Mouse (Mus musculus) forelimb bud, embryonic 11.5 days (tissue): ENCODE data around the gene Thnsl2.

Source experiments
- DNase-seq: peaks from one replicate; pipeline ENCODE4 v3.0.0-alpha.2; 2012; ENCODE audit warnings: low read depth, low spot score

The Thnsl2 gene

DNA sequence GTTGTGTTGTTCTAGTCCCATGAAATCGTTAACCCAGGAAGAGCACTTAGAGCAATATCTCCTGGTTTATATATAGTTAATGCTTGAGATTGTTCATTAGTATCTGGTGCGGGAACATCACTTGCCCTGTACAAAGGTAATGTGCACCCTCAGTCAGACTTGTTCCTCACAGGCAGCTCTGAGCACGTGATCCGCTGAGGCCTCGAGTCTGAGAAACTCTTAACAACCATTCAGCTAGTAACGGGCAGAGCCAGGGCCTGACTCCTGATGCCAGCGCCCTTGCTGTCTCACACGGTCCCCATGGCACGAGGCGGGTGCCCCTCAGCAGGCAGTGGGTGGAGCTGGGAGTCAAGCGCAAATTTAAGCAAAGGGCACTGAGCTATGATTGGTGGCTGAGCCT, 10.7 kb downstream of the Thnsl2 start:
- no peak for DNase-seq

DNA sequence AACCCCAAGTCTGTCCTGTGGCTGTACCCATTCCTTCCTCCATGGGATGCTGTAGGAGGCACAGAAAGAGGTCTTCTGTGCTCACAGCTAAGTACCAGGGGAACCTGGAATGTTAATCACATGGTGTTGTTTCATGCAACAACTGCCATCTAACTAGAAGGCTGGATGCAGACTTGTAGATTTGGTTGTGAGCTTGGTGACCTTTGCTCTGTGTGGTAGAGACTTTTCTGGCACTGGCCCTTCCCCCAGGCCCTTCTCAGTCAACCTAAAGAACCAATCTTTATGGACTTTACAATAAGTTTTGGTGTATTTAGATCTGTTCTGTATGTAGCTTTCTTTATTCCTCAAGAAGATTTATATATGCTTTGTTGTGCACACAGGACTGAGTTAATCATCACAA, 13.2 kb downstream of the Thnsl2 start:
- DNase-seq = no peak

DNA sequence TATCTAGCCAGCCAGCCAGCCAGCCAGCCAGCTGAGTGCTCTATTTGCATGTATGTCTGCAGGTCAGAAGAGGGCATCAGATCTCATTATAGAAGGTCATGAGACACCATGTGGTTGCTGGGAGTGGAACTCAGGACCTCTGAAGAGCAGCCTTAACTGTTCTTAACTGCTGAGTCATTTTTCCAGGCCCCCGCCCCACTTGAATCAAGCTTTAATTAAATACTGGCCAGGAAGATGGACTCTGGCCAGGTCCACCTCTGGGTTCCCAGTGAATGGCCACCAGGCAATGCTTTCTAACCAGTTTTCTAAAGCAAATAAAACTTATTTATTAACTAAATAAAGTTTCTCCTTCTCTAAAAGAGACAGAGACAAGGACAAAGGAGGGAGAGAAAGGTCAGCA, 14.0 kb downstream of the Thnsl2 start:
- no peak for DNase-seq

DNA sequence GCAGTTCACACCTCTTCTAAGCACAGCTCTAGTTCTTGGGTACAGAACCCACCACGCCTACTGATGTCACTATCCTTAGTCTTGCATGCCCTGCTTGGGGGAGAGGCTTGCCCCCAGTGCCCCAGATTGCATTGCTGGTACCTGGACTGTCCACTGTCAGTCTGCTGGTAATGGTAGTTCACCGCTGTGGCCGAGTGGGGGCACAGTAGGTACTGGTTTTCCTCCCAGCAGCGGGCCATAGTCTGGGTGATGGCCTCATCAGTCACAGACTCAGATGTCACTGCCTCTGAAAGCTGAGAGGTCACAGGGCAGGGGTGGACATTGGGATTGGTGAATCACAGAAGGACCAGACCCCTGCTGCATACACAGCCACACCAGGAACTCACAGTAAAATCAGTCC, 15.2 kb downstream of the Thnsl2 start:
- DNase-seq = no peak

DNA sequence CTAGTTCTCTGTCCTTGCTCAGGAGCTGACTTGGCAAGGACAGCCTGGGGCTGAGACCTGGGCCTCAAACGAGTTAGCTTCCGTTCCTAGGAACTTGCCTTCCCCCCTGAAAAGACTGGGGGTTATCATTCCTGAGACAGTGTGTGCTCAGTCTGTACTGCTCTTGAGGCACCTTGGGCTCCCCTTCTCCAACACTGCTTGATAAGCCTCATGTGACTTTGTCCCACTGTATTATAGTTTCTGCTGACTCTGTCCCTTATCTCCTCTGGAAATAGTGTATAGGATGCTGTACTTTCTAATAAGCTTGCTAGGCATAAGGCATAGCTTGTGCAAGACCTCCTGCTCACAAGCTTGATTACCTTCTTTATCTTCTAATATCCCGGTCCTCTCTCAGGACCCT, 17.9 kb downstream of the Thnsl2 start:
- no peak for DNase-seq

DNA sequence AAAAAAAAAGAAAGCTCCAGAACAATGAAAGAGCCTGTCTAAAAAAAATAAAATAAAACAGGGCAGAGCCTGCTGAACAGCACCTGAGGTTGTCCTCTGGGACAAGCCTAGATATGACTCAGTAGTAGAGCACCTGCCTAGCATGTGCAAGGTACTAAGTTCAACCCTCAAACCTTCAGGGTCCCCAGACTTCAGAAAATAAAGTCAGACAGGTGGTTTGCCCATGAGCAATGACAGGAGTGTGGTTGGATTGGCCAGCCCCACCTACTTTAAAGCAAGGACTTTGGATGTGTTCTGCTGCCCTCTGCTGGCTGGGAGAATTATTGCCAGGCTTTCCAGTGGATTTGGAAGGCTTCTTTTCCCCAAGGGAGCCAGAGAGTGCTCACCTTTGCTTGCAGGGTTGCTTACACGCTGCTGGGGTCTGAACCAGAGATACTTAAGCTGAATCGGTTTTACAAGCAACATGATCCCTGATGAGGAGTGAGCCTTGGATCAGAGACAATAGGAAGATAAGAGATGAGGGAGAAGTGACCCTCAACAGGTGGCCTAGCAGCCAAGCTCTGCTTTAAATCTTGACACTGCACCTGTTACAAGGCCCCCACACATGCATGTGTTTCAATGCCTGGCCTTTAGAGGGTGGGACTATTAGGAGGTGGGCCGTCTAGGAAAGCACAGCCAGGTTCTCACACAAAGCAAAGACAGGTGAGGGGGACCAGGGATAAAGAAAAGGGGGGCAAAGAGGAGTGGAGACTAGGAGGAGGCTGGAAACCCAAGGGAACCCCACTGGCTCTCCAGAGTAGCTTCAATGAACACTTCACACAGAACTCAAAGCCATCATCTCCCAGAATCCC, 19.0 kb downstream of the Thnsl2 start:
- DNase-seq = peak; percentile 85

DNA sequence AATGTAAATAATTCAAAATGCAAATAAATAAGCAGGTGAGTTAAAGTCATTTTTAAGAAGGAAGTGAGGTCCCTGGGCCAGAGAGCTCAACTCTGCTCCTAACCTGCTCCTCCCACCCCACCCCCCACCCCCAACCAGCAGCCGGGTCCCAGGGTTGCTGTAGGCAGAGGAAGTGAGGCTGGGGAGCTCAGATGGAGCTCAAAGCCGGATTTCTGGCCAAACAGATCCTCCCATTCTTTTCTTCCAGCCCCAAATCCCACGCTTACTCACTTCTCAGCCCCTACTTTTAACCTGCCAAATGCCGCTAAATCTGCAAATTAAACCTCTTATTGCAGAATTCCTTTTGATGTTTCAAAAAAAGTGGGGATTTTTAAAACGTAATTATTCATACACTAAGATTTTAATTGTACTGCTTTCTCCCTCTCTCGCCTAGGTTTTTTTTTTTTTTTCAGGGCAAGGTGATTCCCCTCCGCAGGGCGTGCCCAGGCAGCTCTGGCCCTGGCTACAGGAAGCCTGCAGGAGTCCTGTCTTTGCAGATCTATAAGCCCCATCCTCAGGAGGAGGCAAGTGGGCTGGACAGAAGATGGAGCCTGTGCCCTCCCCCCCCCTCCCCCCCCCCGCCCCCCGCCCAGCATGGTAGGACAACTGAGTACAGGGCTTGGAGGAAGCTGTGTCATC, 24.5 kb downstream of the Thnsl2 start:
- no peak for DNase-seq

DNA sequence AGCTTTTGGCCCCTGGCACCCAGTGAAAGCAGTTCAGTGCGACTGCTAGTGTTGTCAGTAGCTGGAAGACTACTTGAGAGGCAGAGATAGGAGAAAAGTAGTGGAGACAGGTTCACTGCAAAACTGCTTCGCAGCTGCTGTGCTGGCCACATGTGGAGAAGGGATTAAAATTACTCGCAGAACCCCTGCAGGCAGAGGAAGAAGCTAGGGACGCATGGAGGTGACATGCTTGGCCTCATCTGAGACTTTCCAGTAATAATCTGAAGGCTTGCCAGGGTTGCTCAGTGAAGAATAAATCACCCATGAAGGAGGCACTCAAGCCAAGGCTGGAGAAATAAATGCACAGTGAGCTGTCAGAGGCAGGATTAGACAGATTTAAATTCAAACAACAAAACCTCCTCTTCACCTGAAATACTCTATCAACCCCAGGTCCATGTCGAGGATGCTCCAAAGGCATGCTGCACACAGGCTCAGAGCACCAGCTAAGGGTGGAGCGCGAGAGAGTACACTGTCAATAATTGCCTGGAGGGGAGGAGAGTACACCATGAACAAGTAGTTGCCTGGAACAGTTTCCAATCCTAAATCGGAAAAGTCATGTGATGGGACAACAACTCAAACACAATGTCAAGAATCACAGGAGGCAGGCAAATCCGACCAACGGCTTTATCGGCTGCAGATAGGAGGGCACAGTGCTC, 32.7 kb downstream of the Thnsl2 start:
- no peak for DNase-seq

DNA sequence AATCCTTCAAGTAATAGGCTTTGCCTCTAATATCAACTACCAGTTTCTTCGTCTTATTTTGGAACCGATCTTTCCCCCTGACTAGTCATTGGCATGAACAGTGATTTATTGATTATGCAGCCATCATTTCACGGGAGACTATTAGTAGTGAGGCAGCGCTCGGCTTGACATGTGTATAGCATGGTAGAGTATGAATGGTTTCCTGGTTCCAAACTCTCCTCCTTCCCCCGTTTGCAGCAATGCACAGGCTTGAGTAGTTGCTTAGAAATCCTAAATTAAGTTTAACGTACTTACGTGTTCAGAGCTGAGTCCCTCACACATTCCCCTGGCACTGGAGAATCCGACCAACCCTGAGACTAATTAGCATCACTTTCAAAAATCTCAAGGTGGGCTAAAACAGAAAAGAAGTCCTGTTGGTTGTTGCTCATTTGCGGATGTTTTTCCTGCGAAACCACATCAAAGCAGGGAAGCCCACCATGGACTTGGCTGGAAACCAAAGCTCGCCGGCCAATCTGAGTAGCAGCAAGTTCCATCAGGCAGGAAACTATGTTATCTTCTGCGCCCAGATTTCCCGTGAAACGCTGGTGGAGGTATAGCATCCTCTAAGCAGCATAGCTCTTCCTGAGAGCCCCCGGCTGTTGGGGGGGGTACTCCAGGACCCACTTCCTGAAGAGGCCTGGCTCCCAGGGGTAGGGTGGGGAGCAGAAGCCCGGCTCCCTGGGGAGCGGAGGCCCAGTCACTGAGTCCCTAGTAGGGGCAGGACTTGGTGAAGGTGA, 37.9 kb downstream of the Thnsl2 start:
- no peak for DNase-seq

DNA sequence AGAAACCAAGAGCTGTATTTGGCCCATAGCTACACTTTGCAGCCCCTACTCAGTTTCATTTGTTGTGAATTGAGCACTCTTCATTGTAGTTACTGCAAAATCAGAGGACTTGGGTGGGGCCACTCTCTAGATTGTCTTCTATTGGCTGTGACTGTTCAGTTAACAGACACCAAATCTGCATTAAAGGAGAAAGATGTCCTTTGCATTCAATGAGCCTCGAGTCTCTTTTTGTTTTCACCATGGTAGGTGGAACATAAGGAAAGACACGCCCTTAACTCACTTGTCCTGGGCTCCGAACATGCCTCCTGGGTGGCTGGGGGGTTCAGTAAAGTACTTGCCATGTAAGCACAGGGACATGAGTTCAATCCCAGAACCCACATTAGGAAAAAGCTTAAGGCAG, 48.1 kb downstream of the Thnsl2 start:
- DNase-seq = no peak

DNA sequence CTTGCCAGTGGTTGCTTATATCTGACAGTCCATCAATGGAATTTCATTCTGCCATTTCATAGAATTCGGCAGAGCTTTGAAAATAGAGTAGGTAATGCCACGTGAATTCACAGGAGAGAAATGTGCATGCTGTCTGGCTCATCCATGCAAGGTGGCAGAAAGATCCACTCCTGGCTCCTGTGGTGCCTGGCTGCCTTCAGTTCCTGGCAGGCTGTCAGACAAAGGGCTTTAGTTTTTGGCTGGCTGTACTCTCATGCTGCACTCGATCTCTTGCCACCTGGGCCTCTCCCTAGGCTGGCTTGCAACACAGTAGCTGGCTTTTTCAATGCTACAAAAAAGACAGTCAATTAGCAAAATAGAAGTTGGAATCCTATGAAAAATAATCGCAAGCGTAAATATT, 49.5 kb downstream of the Thnsl2 start:
- no peak for DNase-seq

DNA sequence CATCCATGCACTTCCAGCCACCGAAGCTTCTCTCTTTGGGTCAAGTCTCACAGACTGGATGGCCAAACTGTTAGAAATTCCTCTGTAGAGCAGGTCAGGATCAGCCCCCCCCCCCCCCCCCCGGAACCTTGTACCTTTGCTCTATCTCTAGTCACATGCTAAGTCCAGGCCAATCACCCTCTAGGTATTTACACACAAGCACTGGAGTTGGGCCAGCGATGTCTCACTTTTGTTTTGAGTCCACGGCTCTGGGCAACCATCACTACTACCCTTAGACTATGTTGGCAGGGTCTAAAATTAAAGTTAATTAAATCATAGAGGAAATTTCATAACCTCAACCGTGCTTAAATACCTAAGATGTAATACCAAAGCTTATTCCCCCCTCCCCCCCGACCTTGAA, 50.6 kb downstream of the Thnsl2 start:
- no peak for DNase-seq

DNA sequence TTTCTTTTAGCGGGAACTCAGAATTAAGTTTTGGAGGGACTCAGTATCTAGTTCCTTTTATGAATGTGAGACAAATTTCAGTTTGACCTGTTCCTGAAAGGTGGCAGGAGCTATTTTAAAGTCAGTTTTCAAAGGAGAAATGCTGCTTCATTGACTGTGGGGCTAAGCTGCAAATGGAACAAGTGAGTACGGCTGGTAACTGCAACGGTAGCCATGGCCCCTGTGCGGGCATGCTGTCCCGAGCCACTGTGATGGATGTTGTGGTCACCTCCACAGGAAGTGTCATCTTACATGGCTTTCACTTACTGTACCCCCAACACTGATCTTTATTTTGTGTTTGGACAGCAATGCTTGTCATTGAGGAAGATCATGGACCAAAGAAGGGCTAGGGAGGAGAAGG, 53.8 kb downstream of the Thnsl2 start:
- no peak for DNase-seq

DNA sequence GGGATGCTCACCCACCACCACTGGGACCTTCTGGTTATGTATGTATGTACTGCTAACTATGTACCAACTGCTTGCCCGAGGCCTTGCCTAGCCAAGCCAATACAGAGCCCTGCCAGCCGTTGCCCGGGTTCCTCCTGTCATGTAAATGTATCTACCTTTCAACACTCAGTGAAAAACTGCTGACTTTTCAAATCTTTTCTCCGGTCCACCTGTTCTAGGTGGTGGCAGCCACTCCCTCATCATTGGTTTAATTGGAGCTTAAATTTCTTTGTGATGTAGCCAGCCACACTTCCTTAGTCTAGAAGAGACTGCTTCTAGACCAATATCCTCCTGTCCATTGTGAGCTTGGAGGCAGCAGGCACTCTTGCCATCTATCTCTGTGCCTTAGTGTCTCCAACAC, 54.5 kb downstream of the Thnsl2 start:
- no peak for DNase-seq

DNA sequence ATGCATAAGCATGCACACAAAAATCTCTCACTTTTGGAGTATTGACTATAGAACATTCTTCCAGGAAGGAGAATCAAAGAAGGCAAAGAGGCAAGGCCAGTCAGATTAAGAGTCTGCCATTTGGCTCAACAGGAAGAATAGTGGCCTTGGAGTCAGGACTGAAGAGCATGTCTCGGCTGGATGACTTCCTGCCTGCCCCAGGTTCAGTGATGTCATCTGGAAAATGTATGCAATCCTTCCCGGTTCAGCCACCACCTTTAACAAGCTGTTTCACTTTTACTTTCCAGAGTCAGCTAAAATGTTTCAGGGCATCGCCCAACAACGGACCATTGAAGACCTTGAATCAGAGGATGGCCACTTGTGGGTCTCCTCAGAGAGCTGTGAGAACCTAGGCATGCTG, 55.2 kb downstream of the Thnsl2 start:
- DNase-seq = no peak

DNA sequence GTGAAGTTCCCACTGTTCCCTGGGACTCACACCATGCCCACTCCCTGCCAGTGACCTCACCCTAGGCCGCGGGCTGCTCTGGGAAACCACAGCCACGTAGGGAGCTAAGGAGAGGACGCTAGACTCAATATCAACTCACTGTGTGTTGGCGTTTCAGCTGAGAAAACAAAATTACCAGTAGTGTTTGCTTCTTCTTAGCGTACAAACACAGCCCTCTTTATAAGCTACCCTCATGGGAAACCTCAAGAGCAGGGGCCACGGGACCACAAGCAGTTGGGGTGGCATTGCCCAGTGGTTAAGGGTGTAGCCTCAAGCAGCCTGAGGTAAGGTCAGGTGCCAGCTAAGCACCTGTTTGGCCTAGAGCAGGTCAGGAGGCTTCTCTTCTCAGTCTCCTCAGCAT, 60.8 kb downstream of the Thnsl2 start:
- no peak for DNase-seq

DNA sequence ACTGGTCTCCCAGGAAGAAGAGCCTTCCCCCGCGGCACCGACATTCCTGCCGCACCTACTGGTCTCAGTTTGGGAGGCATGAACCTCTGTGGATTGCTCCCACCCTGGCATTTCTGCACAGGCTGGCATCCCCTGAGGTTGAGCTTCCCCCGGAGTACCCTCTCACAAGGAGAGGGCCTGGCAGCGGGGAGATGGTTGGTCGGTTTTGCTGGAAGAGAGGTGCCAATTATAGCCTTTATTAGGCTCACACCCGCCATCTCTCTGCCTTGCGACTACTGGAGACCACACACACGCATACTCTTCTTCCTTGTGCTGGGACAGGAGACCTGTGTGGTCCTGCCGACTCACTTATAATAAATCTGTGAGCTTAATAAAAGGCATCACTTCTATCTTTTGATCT, 62.2 kb downstream of the Thnsl2 start:
- no peak for DNase-seq

DNA sequence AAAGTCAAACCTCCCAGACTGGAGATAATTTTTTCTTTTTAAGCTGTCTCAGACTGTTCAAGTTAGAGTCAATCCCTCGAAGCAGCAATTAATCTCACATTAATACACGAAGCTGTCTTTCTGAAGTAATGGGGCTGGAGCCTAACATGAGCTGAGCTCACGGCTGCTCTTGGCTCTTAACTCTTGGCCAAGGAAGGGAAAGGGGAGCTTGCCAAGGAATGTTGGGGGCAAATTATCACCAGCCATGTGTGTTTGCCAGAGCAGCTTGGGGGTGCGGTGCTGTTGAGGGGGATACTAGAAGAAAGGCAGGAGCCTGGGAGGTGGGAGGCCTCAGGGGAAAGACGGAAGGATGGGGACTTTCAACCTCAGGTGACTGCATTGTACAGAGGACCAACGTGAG, 63.0 kb downstream of the Thnsl2 start:
- no peak for DNase-seq
